Mouse (Mus musculus) kidney, adult 8-10 months (tissue): Measurements from ENCODE around the gene Mast4.

Experiments
- DNase-seq, 2 experiments: peaks; one replicate each; pipeline ENCODE4 v3.0.0; 2022

Gene Mast4

GRCm38 (mm10) chr13:103115116-103115515 is 219.2 kb downstream of the Mast4 start:
- no peak for DNase-seq

DNA sequence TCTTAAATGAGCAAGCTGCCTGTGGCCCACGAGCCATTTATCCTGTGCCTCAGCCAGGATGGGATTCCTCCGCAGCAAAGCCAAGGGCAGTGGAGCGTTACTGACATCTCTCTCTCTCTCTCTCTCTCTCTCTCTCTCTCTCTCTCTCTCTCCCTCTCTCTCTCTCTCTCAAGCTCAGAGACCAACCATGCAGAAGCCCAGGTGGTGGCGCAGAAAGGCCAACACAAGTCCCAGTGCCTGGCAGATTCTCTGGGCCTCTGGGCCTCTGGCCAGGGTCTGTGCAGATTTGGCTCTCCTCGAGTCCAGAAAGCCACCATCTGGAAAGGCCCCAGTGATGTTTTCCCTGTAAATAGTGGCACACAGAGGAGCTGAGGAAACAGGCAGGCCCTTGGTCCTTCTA is 220.0 kb downstream of the Mast4 start:
- DNase-seq = peak; percentile 28 to 57

DNA sequence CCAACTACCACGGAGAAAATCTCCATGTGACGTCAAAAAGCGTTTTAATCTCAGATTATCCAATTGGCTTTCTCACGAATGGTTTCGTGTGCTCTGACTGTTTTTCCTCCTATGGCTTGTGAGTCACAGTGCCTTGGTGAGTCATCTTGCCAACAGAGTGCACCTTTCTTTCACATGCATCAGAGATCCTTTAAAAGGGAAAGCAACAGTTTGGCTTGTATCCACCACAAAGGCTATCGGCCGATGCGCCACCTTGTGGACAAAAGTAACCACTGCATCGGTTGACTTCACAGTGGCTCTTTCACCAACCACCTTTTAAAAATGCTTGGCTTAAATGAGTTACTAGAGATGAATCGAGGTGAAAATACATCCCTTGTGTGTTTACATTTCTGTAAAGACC is 224.4 kb downstream of the Mast4 start:
- peak; percentile 50 to 77 for DNase-seq

DNA sequence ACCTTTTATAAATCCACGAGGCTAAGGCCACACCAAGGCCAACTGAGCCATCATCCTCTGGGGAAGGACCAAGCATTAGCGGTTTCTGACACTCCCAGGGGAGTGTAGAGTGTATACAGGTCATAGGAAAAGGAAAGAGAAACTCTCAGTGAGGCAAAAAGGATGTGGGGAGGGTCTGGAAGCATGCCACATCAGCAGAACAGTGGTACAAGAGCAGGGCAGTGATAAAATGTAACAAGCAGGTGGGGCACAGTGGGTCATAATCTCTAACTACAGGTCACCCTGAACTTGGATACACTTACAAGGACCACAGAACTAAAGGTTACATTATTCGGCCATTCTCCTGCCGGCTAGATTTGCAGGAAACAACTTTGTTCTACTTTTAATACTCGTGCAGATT is 226.9 kb downstream of the Mast4 start:
- no peak for DNase-seq

DNA sequence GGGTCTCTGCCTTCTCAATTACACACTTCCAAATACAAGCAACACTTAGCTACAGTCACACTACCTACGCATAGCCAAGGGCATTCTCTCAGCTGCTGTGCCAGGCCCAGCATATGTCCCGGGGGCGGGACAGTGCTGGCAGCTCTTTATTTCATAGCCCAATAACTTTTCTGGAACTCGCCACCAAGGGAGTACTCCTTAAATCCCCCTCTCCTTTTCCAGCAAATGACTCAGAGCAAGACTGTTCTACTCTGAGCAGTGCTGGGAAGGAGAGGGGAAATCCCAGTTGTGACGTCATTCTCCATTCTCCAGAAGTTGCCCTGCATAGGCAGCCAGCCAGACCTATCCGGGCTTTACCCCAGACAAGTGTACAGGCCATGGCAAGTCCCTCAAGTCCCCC is 231.7 kb downstream of the Mast4 start:
- DNase-seq = no peak

DNA sequence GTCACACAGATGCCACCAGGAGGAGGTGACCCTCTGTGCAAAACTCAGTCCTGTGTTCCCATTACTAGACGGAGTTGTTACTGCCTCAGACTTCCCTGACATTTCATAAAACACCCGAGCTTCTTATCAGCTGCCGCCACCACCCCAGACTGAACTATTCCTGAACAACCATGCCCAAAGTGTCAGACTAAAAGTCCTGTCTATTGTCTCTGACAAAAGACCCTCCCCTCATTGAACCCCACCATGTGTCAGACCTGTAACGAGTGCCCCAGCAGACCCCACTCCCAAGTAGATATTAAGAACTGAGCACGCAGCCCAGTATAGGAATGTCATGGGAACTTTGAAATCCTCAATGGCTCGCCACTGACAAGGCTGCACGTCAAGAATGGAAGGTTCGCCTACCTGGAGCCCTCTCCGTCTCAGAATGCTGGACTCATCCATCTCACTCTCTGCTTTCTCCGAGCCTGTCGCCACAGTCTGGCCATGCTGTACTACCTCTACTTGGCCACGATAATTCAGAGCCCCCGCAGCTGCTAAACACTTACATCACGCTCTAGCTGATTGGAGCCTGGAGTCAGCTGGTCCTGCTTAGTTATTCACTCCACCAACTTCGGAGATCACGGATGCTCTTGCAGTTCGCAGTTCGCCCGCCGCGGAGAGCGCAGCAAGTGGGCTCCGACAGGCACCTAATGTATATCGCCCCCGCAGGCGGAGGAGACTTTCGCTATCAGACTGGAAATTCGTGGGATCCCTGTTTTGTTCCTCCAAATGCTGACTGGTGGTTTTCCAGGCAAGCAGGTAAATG is 237.7 kb downstream of the Mast4 start:
- peak in 1 of 2 experiments; percentile 39 for DNase-seq

DNA sequence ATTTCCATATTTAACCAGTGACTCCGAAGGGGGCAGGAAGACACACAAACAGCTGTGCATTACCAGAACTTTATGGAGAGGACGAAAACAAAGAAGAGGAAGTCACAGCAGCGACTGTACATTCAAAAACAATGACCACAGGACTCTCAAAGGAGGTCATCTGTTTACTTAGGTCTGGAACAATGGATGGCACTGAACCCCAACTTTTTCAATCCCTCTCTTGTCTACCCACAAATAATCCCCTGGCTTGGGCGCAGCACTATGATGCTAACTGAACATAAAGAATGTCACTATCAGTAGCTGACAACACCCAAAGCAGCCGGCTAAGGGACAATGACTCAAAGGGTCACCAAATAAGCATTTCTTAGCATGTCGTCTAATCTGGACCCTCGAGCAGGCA is 238.8 kb downstream of the Mast4 start:
- DNase-seq = no peak

DNA sequence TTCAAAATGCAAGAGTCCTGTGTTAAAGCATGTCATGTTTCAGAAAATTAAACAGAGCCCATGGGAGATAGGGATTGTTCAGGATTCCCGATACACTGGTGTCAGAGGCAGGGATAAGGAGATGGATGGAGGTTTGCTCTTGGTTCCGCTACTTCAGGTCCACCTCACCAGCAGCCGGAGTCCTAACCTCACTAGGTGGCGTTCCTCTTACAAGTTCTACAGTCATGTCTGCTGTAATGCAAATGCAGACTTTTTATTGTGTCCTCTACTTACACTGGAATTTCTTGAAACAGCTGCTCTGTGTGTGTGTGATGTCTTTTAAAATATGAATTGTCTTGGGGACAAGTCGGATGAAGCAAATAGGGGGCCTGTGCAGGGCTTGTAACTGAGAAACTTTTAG is 239.7 kb downstream of the Mast4 start:
- no peak for DNase-seq

DNA sequence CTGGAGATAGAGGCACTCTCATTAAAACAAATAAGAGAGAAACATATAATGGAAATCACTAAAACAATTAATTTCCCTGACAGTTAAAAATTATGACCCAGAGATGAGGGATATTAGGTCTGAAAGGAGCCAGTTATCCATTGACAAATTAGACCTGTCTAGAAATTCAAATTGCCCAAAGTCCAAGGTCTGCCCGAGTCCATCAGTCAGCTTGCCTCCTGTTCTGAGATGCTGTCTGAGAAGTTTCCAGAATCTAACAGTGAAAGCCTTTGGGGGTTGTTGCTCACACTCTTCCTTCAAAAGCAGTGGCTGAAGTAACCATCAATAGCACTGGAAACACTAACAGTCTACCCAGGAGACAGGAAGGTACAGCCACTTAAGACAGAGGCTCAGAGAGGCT is 240.6 kb downstream of the Mast4 start:
- peak; percentile 30 to 51 for DNase-seq

GRCm38 (mm10) chr13:103085540-103086121 is 248.7 kb downstream of the Mast4 start:
- DNase-seq = no peak

DNA sequence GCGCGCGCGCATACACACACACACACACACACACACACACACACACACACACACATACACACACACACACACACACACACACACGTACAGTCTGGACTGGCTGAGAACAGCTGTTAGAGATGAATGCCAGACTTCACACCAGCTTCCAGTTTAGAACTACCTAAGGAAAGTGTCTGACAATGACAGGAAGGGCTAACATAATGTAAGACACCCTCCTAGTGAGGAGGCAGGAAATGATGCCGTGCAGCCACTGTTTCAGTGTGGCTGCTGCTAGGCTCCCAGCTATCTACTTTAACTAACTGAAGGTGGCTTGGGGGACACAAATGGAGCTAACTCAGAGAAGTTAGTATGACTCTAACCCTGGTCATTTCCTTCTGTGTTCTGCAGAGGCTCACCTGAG is 251.4 kb downstream of the Mast4 start:
- no peak for DNase-seq

DNA sequence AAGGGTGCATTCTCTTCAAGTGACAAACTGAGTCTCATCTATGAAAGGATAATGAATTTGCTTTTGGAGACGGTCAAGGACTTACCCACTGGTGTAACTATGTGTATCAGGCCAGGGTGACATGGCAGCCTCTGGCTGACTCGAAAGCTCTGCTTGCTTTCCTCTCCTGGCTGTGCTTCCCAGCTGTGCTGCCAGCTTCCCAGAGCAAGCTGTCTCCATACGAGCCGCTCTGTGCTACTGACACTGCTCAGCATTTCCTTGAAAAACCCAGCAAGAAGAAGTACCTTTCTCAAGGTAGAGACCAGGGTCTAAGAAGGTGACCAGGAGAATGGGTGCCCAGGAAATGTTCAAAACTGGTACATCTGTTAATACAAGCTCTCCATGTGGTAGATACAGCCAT is 254.5 kb downstream of the Mast4 start:
- no peak for DNase-seq

DNA sequence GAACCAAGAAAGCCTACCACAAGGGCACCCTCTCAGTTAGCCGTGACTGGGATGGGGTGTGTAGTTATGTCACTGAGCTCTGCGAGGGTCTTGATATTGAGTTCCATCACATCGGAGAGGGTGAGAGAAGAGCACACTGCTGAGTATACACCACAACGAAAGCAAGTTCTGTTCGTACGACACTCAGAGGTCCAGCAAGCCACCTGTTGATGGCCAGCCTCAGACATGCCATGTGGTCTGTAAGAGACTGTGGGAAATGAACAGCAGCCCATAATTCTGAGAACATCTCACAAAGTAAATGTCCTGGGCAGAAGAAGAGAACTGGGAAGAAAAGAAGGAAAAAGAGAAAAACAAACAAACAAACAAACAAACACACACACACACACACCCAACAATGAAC is 255.5 kb downstream of the Mast4 start:
- DNase-seq = no peak

GRCm38 (mm10) chr13:103073461-103073860 is 260.8 kb downstream of the Mast4 start:
- DNase-seq = no peak

DNA sequence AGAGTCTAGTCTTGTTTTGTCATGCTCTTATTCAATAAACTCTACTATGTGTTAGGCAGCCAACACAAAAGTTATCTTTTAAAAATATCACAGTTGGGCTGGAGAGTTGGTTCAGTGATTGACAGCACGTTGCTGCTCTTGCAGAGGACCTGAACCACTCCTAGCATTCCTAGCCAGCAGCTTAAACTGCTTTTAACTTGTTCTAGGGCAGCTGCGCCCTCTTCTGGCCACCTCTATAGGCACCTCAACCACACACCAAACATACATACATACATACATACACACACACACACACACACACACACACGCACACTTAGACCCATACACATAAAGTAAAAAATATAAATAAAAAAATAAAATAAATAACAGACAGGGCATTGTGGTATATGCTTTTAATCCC is 262.5 kb downstream of the Mast4 start:
- DNase-seq = peak in 1 of 2 experiments; percentile 41

GRCm38 (mm10) chr13:103067581-103068166 is 266.6 kb downstream of the Mast4 start:
- DNase-seq = no peak

DNA sequence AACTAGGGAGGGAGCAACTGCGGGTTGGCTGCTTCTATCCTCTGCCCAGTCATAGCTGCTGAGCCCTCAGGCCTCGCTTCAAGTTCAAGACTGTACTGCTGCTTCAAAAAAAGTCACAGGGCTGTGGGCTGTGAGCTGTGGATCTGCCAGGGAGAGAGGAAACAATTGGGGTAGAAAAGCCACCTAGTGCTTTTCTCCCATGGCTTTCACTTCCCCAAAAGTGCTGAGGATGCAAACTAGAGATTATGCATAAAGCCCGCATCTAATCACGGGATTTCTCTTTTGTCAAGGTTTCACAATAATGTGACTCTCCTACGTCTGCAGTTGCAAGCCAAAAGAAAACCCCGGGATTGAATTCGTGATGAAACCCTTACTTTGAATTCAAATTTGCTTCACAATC is 268.9 kb downstream of the Mast4 start:
- DNase-seq = no peak

DNA sequence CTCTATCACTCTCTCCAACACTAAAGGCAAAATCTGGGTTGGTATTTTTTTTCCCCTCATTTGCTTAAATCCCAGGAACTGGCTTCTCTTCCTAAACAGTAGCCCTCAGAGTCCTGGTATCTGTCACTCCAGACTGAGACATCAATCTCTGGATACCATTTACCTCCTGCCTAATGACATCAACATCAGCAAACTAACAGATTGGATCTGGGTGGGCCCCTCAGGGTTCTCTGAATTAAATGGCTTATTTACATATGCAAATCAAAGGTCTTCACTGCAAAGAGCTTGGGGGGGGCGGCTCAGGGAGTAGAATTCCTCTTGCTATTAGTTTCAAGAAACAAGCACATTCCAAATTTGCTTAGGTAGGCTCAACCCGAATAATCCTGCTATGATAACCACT is 272.6 kb downstream of the Mast4 start:
- DNase-seq = no peak

DNA sequence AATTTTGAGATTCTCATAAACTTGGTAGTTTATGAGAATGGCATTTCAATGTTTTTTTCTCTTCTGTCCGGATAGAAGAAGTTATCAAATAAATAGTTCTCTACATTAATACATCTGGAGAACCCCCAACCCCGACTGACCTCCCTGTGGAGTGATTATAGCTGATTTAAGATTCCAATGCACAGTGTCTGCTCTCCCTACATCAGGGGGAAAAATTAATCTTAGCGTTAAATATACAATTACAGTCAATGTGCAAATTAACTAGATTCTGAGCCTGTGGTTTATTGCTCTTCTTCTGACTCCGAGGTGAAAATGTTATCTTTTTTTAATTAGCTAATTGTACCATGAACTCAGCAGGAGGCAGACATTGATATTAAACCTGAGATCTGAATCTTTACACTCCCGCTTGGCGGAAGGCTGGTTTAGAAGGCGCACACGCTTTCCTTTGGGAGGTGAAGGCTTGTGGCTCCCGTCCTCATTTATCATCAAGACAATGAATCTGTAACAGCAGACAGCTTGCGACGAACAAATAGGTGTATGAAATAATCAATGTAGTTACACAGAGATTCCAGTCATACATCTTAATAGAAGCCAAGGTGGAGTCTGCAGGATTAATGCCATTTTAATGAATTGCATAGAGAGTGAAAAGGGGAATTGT is 274.2 kb downstream of the Mast4 start:
- DNase-seq = no peak

GRCm38 (mm10) chr13:103056451-103056850 is 277.8 kb downstream of the Mast4 start:
- no peak for DNase-seq

GRCm38 (mm10) chr13:103052661-103053060 is 281.6 kb downstream of the Mast4 start:
- DNase-seq = no peak

GRCm38 (mm10) chr13:103048954-103049353 is 285.3 kb downstream of the Mast4 start:
- no peak for DNase-seq

- no peak for DNase-seq
Observed at GRCm38 (mm10) chr13:103043692-103044091, 290.6 kb downstream of the Mast4 start.

DNA sequence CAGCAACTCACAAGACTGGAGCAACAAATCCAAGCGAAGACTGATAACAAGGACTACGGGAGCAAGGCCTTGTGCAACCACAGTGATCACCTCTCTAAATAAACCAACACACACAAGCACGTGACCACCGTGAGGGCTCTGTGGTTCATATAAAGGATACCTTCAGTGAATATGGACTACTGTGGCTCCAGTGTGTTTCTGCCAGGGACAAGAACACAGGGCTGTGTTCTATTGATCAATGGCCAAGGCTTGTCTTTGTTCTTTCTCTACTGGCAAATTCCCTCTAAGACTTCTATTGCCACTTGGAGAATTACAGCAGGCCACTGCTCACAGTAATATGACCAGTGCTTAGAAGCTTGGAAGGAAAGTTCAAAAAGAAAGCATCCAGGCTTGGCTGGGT is 291.3 kb downstream of the Mast4 start:
- no peak for DNase-seq
